Comparison of ENCODE assay signal across 8 mouse cellular contexts in the genomic region with DNA sequence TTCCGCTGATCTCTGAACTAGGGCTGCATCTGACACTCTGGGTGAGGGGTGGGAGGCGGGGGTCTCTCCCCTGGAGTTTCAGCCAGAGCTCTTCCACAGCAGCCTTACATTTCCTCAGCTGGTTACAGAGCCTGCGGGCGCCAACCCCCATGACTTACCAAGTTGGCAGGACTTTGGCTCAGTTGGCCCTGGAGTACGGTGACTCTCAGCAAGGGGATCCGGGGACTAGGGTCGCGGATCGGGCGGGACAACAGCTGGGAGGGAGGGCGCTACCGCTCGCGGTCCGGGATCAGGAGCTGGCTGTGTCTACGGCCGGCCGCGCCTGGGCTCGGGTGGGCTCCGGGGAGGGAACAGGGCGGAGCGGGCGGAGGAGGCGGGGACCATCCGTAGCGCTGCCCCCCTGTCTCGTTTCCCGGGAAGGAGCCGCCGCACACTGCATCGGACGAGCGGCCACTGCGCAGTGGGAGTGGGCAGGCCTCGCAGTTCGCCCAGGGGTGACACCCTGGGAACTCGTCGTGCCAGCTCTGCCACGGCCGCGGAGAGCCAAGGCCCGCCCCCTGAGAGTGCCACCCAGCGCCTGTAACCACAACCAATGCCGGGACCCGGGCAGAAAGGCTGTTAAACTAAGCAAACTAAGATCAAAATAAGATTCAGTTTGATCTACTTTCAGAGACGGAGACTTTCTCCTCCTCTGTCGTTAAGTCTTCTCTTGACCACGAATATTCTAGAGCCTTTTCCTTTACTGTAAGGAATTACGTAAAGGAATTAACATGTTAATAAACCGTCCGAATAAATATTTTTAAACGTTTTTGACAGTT. TPM values are rescaled to one million over a fixed set of nuclear protein-coding genes. Genes with fewer than 3 reads are reported as not detected.
DNase-seq lines count a peak whose midpoint lies in the region; ATAC-seq and TF ChIP-seq lines count a peak whose summit lies in the region.

A gene (minus strand): TSS at position 502 of the 818 bp plus-strand sequence.

- DNase-seq in R1 (ENCODE audit: low read depth, low spot score): peak; percentile 53
- DNase-seq in embryo, embryonic 10 days (ENCODE audit: low spot score): peak; percentile 69
- DNase-seq in gastrocnemius, postnatal 14 days: peak; percentile 89
- peak; percentile 85 for DNase-seq in induced T-regulatory cell, adult 2 months (ENCODE audit: low read depth)
- peak; percentile 48 to 55 for DNase-seq in left cerebral cortex, adult 2 months (ENCODE audit: extremely low spot score in 1 of 2, low spot score in 2 of 2)
- DNase-seq in right cerebral cortex, adult 2 months (ENCODE audit: low spot score in 2 of 2): peak; percentile 25 to 54
- peak; percentile 53 for DNase-seq in urinary bladder, postnatal 10 days (ENCODE audit: low spot score)

- H3K4me3 ChIP-seq in left cerebral cortex, adult 2 months: peak within 1 kb of the TSS; percentile 50

- ATAC-seq in megakaryocyte, adult 5-6 weeks (ENCODE audit: poor library complexity, severe bottlenecking): peak; percentile 94

- intact Hi-C loops in gastrocnemius, postnatal 14 days (cut with DNase I; ENCODE audit: low total_unique reads): no loop called here
- intact Hi-C loops in left cerebral cortex, adult 2 months (cut with DNase I): loop anchor here (5.0 kb wide), 1 partner anchor 265 kb away; no protein-coding TSS in a partner anchor

- TF ChIP-seq CTCF in left cerebral cortex, adult 2 months (IDR thresholded peaks at IDR 0.05): no peak

- H3K27ac ChIP-seq in left cerebral cortex, adult 2 months: peak within 1 kb of the TSS; percentile 74

RNA-seq across cellular contexts. Expression of the gene that starts here (rescaled TPM):
- total RNA-seq in gastrocnemius, postnatal 14 days (2021): 1 to 10 TPM; 6.3 to 8.2 TPM
- total RNA-seq in left cerebral cortex, adult 2 months (2021): 1 to 10 TPM; 3.4 to 4.3 TPM
- 10.8 and 11.1 TPM in 2 replicates for total RNA-seq in megakaryocyte, adult 5-6 weeks (2015)
- 12.2 and 18.5 TPM in 2 replicates for total RNA-seq in megakaryocyte, adult 5-6 weeks (2017)

Comparison
In these comparisons a context has a peak if more than half of its experiments do, and no peak if none do; other contexts are left out.
1. Peak in every context shown above with its lines: DNase-seq, ATAC-seq, H3K4me3 ChIP-seq and H3K27ac ChIP-seq.